8 mouse cellular contexts compared by ENCODE assay signal in genomic region chr7:80092351-80093046, GRCm38 (mm10). TPM values are rescaled to one million over a fixed set of nuclear protein-coding genes. Genes with fewer than 3 reads are reported as not detected.
DNase-seq lines count a peak whose midpoint lies in the region; ATAC-seq and TF ChIP-seq lines count a peak whose summit lies in the region.

No protein-coding gene starts in this region.

- H3K4me3 ChIP-seq in gastrocnemius, adult 2 months: no peak overlapping the region
- H3K4me3 ChIP-seq in ES-Bruce4 (ENCODE audit: low read depth, low read length): no peak overlapping the region

- H3K4me1 ChIP-seq in ES-Bruce4 (ENCODE audit: control insufficient read depth, insufficient read depth, low read length): peaks cover 8% of the 10 kb centered on the region

- H3K9ac ChIP-seq in ES-Bruce4 (ENCODE audit: low read depth, poor library complexity, severe bottlenecking): no peak overlapping the region

- H3K27me3 ChIP-seq in ES-Bruce4 (ENCODE audit: control insufficient read depth, insufficient read depth, low read length, poor library complexity, severe bottlenecking): no peaks in the 10 kb centered on the region

- no peak for ATAC-seq in inflammation-experienced regulatory T-cells, adult 6 months

- no peak for DNase-seq in gastrocnemius, adult 2 months
- no peak for DNase-seq in gastrocnemius, adult 18-20 months (ENCODE audit: low spot score)
- DNase-seq in cerebellum, postnatal 25 days: peak; percentile 69 to 84
- DNase-seq in heart, postnatal 4 days: peak; percentile 76
- DNase-seq in left cerebral cortex, postnatal 36 days (ENCODE audit: low spot score in 2 of 2): peak; percentile 65 to 78
- DNase-seq in telencephalon, adult 2 months (ENCODE audit: low read depth, low spot score): peak; percentile 71

- no peak for TF ChIP-seq POLR2A in ES-Bruce4 (IDR thresholded peaks at IDR 0.05; ENCODE audit: insufficient read depth, low read length)

- 0 out of 2 replicates have a peak, but pooled peaks have one; percentile 33 for TF ChIP-seq EP300 in ES-Bruce4 (IDR thresholded peaks at IDR 0.05; ENCODE audit: insufficient read depth, low read depth, low read length)

- intact Hi-C loops in gastrocnemius, adult 2 months (cut with DNase I): no loop called here
- intact Hi-C loops in left cerebral cortex, postnatal 36 days (cut with DNase I): no loop called here

- peak overlapping the region; percentile 1; the same call in 1 of the 2 replicates for H3K27ac ChIP-seq in gastrocnemius, adult 2 months
- peak overlapping the region; percentile 41; the same call in 1 of the 2 replicates for H3K27ac ChIP-seq in ES-Bruce4 (ENCODE audit: insufficient read depth, low read length)

- no peaks in the 10 kb centered on the region for H3K9me3 ChIP-seq in ES-Bruce4 (replicated peaks; ENCODE audit: control insufficient read depth, insufficient read depth, low read length, poor library complexity, severe bottlenecking)

- TF ChIP-seq CTCF in gastrocnemius, adult 2 months (IDR thresholded peaks at IDR 0.05): no peak
- TF ChIP-seq CTCF in ES-Bruce4 (IDR thresholded peaks at IDR 0.05; ENCODE audit: low read depth, low read length): no peak

- peaks cover 58% of the 10 kb centered on the region for H3K36me3 ChIP-seq in ES-Bruce4 (ENCODE audit: control insufficient read depth, insufficient read depth, low read length, poor library complexity, severe bottlenecking)

RNA-seq across cellular contexts. Expression of gene Idh2, which starts 22.7 kb away (rescaled TPM):
- 100 to 1,000 TPM; 236 to 647 TPM for total RNA-seq in gastrocnemius, adult 2 months (2021)
- 100 to 1,000 TPM; 317 to 516 TPM for total RNA-seq in gastrocnemius, adult 18-20 months (2021)
- 178 and 182 TPM in 2 replicates for polyA plus RNA-seq in ES-Bruce4 (2011; ENCODE audit: insufficient read depth, insufficient read length, low read depth, missing spikeins)
- total RNA-seq in heart, postnatal 4 days (2021): 1,000 to 10,000 TPM; 1,640 to 1,742 TPM
- 10 to 100 TPM; 52.2 to 55.6 TPM for total RNA-seq in left cerebral cortex, postnatal 36 days (2021)
- 10 to 100 TPM; 13.5 to 28.7 (median 20.3) TPM for polyA plus RNA-seq in inflammation-experienced regulatory T-cells, adult 6 months (2017; shearing (Covaris generic))

Comparison
In these comparisons a context has a peak if more than half of its experiments do, and no peak if none do; other contexts are left out.
1. DNase-seq: peak in cerebellum, postnatal 25 days (2 of 2), heart, postnatal 4 days (single experiment), left cerebral cortex, postnatal 36 days (2 of 2) and telencephalon, adult 2 months (single experiment); none in gastrocnemius, adult 2 months (single experiment) and gastrocnemius, adult 18-20 months (single experiment).
2. RNA of gene Idh2, which starts 22.7 kb away (total RNA-seq): 1,640 to 1,742 TPM in heart, postnatal 4 days, 236 to 647 TPM in gastrocnemius, adult 2 months and 317 to 516 TPM in gastrocnemius, adult 18-20 months; 52.2 to 55.6 TPM in left cerebral cortex, postnatal 36 days; every median in the first group is over 4 times any median in the second.